ENCODE assay signal across 8 mouse cellular contexts in genomic region chr1:168416729-168417437, GRCm38 (mm10). TPM values are rescaled to one million over a fixed set of nuclear protein-coding genes. Genes with fewer than 3 reads are reported as not detected.
DNase-seq lines count a peak whose midpoint lies in the region; ATAC-seq lines count a peak whose summit lies in the region.

No protein-coding gene starts in this region.

- H3K36me3 ChIP-seq in heart, embryonic 13.5 days, result peaks cover 57% of the 10 kb centered on the region
- H3K36me3 ChIP-seq in heart, embryonic 16.5 days (ENCODE audit: control insufficient read depth, insufficient read depth), result 0 out of 2 replicates have a peak, but pooled peaks cover 6% of the 10 kb centered on the region

- peak overlapping the region; percentile 71 for H3K27ac ChIP-seq in heart, embryonic 13.5 days (replicated peaks)
- H3K27ac ChIP-seq in heart, embryonic 16.5 days (ENCODE audit: low read length), result peak overlapping the region; percentile 57

- peak overlapping the region; percentile 13; the same call in 1 of the 2 replicates for H3K4me3 ChIP-seq in heart, embryonic 13.5 days
- no peak overlapping the region for H3K4me3 ChIP-seq in heart, embryonic 16.5 days (ENCODE audit: low read length)

- peak overlapping the region; percentile 73 for H3K9ac ChIP-seq in heart, embryonic 13.5 days
- peak overlapping the region; percentile 55 for H3K9ac ChIP-seq in heart, embryonic 16.5 days (ENCODE audit: low read length)

- ATAC-seq in heart, embryonic 13.5 days (ENCODE audit: extremely low read depth, insufficient number of reproducible peaks, low FRiP score, low TSS enrichment), result peak; percentile 54; the same call in 1 of the 2 replicates
- ATAC-seq in heart, embryonic 16.5 days (replicated peaks; ENCODE audit: extremely low read depth, insufficient read depth, low FRiP score), result peak; percentile 46
- ATAC-seq in megakaryocyte progenitor cell, adult 5-6 weeks (replicated peaks; ENCODE audit: poor library complexity), result peak; percentile 67

- WGBS in heart, embryonic 13.5 days, result 11% methylated on average over 11 of the region's 11 CpGs
- 12% methylated on average over 11 of the region's 11 CpGs for WGBS in heart, embryonic 16.5 days

- peaks cover 64% of the 10 kb centered on the region for H3K4me1 ChIP-seq in heart, embryonic 13.5 days
- H3K4me1 ChIP-seq in heart, embryonic 16.5 days (ENCODE audit: control insufficient read depth, insufficient read depth, low read length), result peaks cover 37% of the 10 kb centered on the region

- H3K27me3 ChIP-seq in heart, embryonic 13.5 days (replicated peaks), result no peaks in the 10 kb centered on the region
- H3K27me3 ChIP-seq in heart, embryonic 16.5 days (ENCODE audit: control insufficient read depth, insufficient read depth, low read length), result no peaks in the 10 kb centered on the region

- no peak for DNase-seq in heart, adult 18-20 months
- peak; percentile 31 for DNase-seq in R1 (ENCODE audit: low read depth, low spot score)
- DNase-seq in right cerebral cortex, postnatal 36 days (ENCODE audit: low spot score in 2 of 2), result no peak
- no peak for DNase-seq in cerebellum, adult 9-10 months
- DNase-seq in thymus, postnatal 14 days, result no peak

- no peaks in the 10 kb centered on the region for H3K9me3 ChIP-seq in heart, embryonic 13.5 days
- H3K9me3 ChIP-seq in heart, embryonic 16.5 days (replicated peaks; ENCODE audit: control insufficient read depth, low read length), result no peaks in the 10 kb centered on the region

- peak overlapping the region; percentile 55 for H3K4me2 ChIP-seq in heart, embryonic 13.5 days
- peak overlapping the region; percentile 43 for H3K4me2 ChIP-seq in heart, embryonic 16.5 days (ENCODE audit: low read depth, low read length)

RNA-seq across cellular contexts. Expression of gene Pbx1, which starts 15.2 kb away (rescaled TPM):
- 23.2 and 23.7 TPM in 2 replicates for polyA plus RNA-seq in heart, embryonic 13.5 days (2015; fragmentation: Nextera tagmentation; extraction: Ambion mirVana)
- total RNA-seq in heart, adult 18-20 months (2021), result 10 to 100 TPM; 49.2 to 51.9 TPM
- polyA plus RNA-seq in heart, embryonic 16.5 days (2015; fragmentation: Nextera tagmentation; extraction: Ambion mirVana), result 18.0 and 20.7 TPM in 2 replicates
- total RNA-seq in megakaryocyte progenitor cell, adult 5-6 weeks (2015), result 7.7 and 10.7 TPM in 2 replicates
- total RNA-seq in megakaryocyte progenitor cell, adult 5-6 weeks (2017), result 2.5 and 5.1 TPM in 2 replicates

Comparison
In these comparisons a context has a peak if more than half of its experiments do, and no peak if none do; other contexts are left out.
1. RNA of gene Pbx1, which starts 15.2 kb away (total RNA-seq): 49.2 to 51.9 TPM in heart, adult 18-20 months; 2.5 to 10.7 TPM in megakaryocyte progenitor cell, adult 5-6 weeks; every median in the first group is over 4 times any median in the second.
2. Peak in every context shown above with its lines, with median percentiles within 50 percentile points of each other: ATAC-seq.